Mouse (Mus musculus) left cerebral cortex, adult 8-10 months (tissue): ENCODE measurements around the gene Srgn. TPM values are rescaled to one million over a fixed set of nuclear protein-coding genes. Genes with fewer than 3 reads are reported as not detected.
"Not testable (repeated sequence)": the region's sequence is repeated elsewhere in the genome, so short reads cannot be mapped to it uniquely, and the experiment has no call there.

ENCODE experiments used
- DNase-seq, 2 experiments: peaks; one replicate each; pipeline ENCODE4 v3.0.0; 2022; ENCODE audit warnings: low spot score in 2 of 2
- total RNA-seq, 4 experiments: library from RNA; stranded (reverse); gene quantifications; 2 replicates each; pipeline ENCODE4 v1.2.4; 2022

Gene Srgn
- total RNA-seq, 4 experiments from 2014 or later = 7.4 to 18.7 (median 11.6) TPM

GRCm38 (mm10) chr10:62522346-62522950 is 4.8 kb downstream of the Srgn start:
- no peak for DNase-seq

GRCm38 (mm10) chr10:62521763-62522162 is 5.5 kb downstream of the Srgn start:
- no peak for DNase-seq

GRCm38 (mm10) chr10:62520911-62521310 is 6.3 kb downstream of the Srgn start:
- DNase-seq = no peak

- DNase-seq = no peak
Observed at GRCm38 (mm10) chr10:62517511-62517910, 9.7 kb downstream of the Srgn start.

GRCm38 (mm10) chr10:62512855-62513254 is 14.4 kb downstream of the Srgn start:
- DNase-seq = no peak

GRCm38 (mm10) chr10:62511528-62511927 is 15.7 kb downstream of the Srgn start:
- DNase-seq = no peak

GRCm38 (mm10) chr10:62509032-62509656 is 18.1 kb downstream of the Srgn start:
- no peak for DNase-seq

- no peak for DNase-seq
Observed at GRCm38 (mm10) chr10:62508459-62508858, 18.8 kb downstream of the Srgn start.

- no peak for DNase-seq
Observed at GRCm38 (mm10) chr10:62507591-62508308, 19.5 kb downstream of the Srgn start.

GRCm38 (mm10) chr10:62507071-62507470 is 20.2 kb downstream of the Srgn start:
- DNase-seq = no peak

- DNase-seq = no peak
Observed at GRCm38 (mm10) chr10:62506019-62506556, 21.2 kb downstream of the Srgn start.

- DNase-seq = no peak
Observed at GRCm38 (mm10) chr10:62505224-62505983, 21.8 kb downstream of the Srgn start.

GRCm38 (mm10) chr10:62503836-62504628 is 23.2 kb downstream of the Srgn start:
- no peak for DNase-seq

- DNase-seq = no peak
Observed at GRCm38 (mm10) chr10:62503353-62503752, 23.9 kb downstream of the Srgn start.

- DNase-seq = no peak
Observed at GRCm38 (mm10) chr10:62501951-62502350, 25.3 kb downstream of the Srgn start.

GRCm38 (mm10) chr10:62500916-62501615 is 26.2 kb downstream of the Srgn start:
- no peak for DNase-seq

- DNase-seq = no peak
Observed at GRCm38 (mm10) chr10:62500088-62500915, 26.9 kb downstream of the Srgn start.

GRCm38 (mm10) chr10:62491681-62492080 is 35.6 kb downstream of the Srgn start:
- not testable (repeated sequence) for DNase-seq

GRCm38 (mm10) chr10:62488266-62488665 is 39.0 kb downstream of the Srgn start:
- no peak for DNase-seq
